Mouse (Mus musculus): ENCODE measurements around the gene Fam57a. TPM values are rescaled to one million over a fixed set of nuclear protein-coding genes. Genes with fewer than 3 reads are reported as not detected.

Gene Fam57a
- polyA plus RNA-seq, 1 experiment from 2014 or later, result 5.9 TPM

GRCm38 (mm10) chr11:76153236-76153951 lies 26.1 kb upstream of the Fam57a start:
- ChIA-PET POLR2A (no interaction called here), CTCF (no interaction called here)
- in situ Hi-C loops (cut with MboI; ENCODE audit: low pct_unique_long_range_greater_than_20kb), result no loop called here
- no peaks in the 10 kb centered on the region for H3K27me3 ChIP-seq
- no peak for TF ChIP-seq CTCF (IDR thresholded peaks at IDR 0.05)
- no peak for ATAC-seq
- DNase-seq (ENCODE audit: low read depth, low spot score), result no peak

- ATAC-seq, result no peak
- ChIA-PET CTCF (no interaction called here), POLR2A (no interaction called here)
- DNase-seq (ENCODE audit: low read depth, low spot score), result no peak
- H3K27me3 ChIP-seq, result no peaks in the 10 kb centered on the region
- in situ Hi-C loops (cut with MboI; ENCODE audit: low pct_unique_long_range_greater_than_20kb), result no loop called here
- TF ChIP-seq CTCF (IDR thresholded peaks at IDR 0.05), result no peak
Measured at GRCm38 (mm10) chr11:76154200-76154599, 25.3 kb upstream of the Fam57a start.

- no peaks in the 10 kb centered on the region for H3K27me3 ChIP-seq
- DNase-seq (ENCODE audit: low read depth, low spot score) (no peak), ATAC-seq (no peak)
- POLR2A ChIA-PET, result no interaction called here
- CTCF ChIA-PET, result interaction anchor here (1.2 to 1.9 kb wide), 2 partner anchors 22 to 125 kb away, joined by 3 to 4 read pairs; no protein-coding TSS in a partner anchor
- TF ChIP-seq CTCF (IDR thresholded peaks at IDR 0.05), result no peak
- in situ Hi-C loops (cut with MboI; ENCODE audit: low pct_unique_long_range_greater_than_20kb), result no loop called here
Measured at GRCm38 (mm10) chr11:76154861-76155260, 24.6 kb upstream of the Fam57a start.

GRCm38 (mm10) chr11:76158375-76158774 lies 21.1 kb upstream of the Fam57a start:
- no peaks in the 10 kb centered on the region for H3K27me3 ChIP-seq
- POLR2A ChIA-PET, result interaction anchor here (0.6 kb wide), 1 partner anchor 60 kb away, joined by 3 read pairs; no protein-coding TSS in a partner anchor
- CTCF ChIA-PET, result interaction anchor here (0.6 to 1.2 kb wide), 2 partner anchors 9 to 11 kb away, joined by 3 read pairs; no protein-coding TSS in a partner anchor
- no peak for DNase-seq (ENCODE audit: low read depth, low spot score)
- ATAC-seq, result no peak
- TF ChIP-seq CTCF (IDR thresholded peaks at IDR 0.05), result no peak
- in situ Hi-C loops (cut with MboI; ENCODE audit: low pct_unique_long_range_greater_than_20kb), result no loop called here

- no peaks in the 10 kb centered on the region for H3K27me3 ChIP-seq
- ChIA-PET POLR2A (no interaction called here), CTCF (no interaction called here)
- DNase-seq (ENCODE audit: low read depth, low spot score) (no peak), ATAC-seq (no peak)
- TF ChIP-seq CTCF (IDR thresholded peaks at IDR 0.05), result no peak
- in situ Hi-C loops (cut with MboI; ENCODE audit: low pct_unique_long_range_greater_than_20kb), result loop anchor here (5.0 kb wide), 1 partner anchor 378 kb away; no protein-coding TSS in a partner anchor
Measured at GRCm38 (mm10) chr11:76160251-76160650, 19.2 kb upstream of the Fam57a start.

GRCm38 (mm10) chr11:76166657-76167056 lies 12.8 kb upstream of the Fam57a start:
- no peak for DNase-seq (ENCODE audit: low read depth, low spot score)
- in situ Hi-C loops (cut with MboI; ENCODE audit: low pct_unique_long_range_greater_than_20kb), result no loop called here
- no peak for ATAC-seq
- CTCF ChIA-PET, result no interaction called here
- TF ChIP-seq CTCF (IDR thresholded peaks at IDR 0.05), result no peak
- POLR2A ChIA-PET, result no interaction called here
- H3K27me3 ChIP-seq, result no peaks in the 10 kb centered on the region

GRCm38 (mm10) chr11:76167079-76167765 lies 12.2 kb upstream of the Fam57a start:
- no peaks in the 10 kb centered on the region for H3K27me3 ChIP-seq
- POLR2A ChIA-PET, result interaction anchor here (0.7 kb wide), 1 partner anchor 107 kb away, joined by 3 read pairs; no protein-coding TSS in a partner anchor
- in situ Hi-C loops (cut with MboI; ENCODE audit: low pct_unique_long_range_greater_than_20kb), result no loop called here
- CTCF ChIA-PET, result interaction anchor here (0.7 to 0.8 kb wide), 2 partner anchors 9 to 92 kb away, joined by 3 read pairs; no protein-coding TSS in a partner anchor
- no peak for ATAC-seq
- TF ChIP-seq CTCF (IDR thresholded peaks at IDR 0.05), result peak; percentile 71
- no peak for DNase-seq (ENCODE audit: low read depth, low spot score)

- DNase-seq (ENCODE audit: low read depth, low spot score), result no peak
- no peak for ATAC-seq
- CTCF ChIA-PET, result no interaction called here
Measured at GRCm38 (mm10) chr11:76168976-76169375, 10.5 kb upstream of the Fam57a start.

GRCm38 (mm10) chr11:76170207-76170606 lies 9.3 kb upstream of the Fam57a start:
- in situ Hi-C loops (cut with MboI; ENCODE audit: low pct_unique_long_range_greater_than_20kb), result loop anchor here (5.0 kb wide), 2 partner anchors 83 to 253 kb away; no protein-coding TSS in a partner anchor
- POLR2A ChIA-PET, result no interaction called here
- no peaks in the 10 kb centered on the region for H3K27me3 ChIP-seq
- TF ChIP-seq CTCF (IDR thresholded peaks at IDR 0.05), result no peak
- CTCF ChIA-PET, result no interaction called here
- ATAC-seq, result no peak
- no peak for DNase-seq (ENCODE audit: low read depth, low spot score)

More at GRCm38 (mm10) chr11:76168976-76169375, 10.5 kb upstream of the Fam57a start:
- in situ Hi-C loops (cut with MboI; ENCODE audit: low pct_unique_long_range_greater_than_20kb), result no loop called here
- H3K27me3 ChIP-seq, result no peaks in the 10 kb centered on the region
- POLR2A ChIA-PET, result interaction anchor here (1.3 kb wide), 1 partner anchor 34 kb away, joined by 3 read pairs; no protein-coding TSS in a partner anchor
- TF ChIP-seq CTCF (IDR thresholded peaks at IDR 0.05), result no peak

- in situ Hi-C loops (cut with MboI; ENCODE audit: low pct_unique_long_range_greater_than_20kb), result no loop called here
Measured at GRCm38 (mm10) chr11:76178726-76179494, 561 bp upstream of the Fam57a start.

More at GRCm38 (mm10) chr11:76178726-76179494, 561 bp upstream of the Fam57a start:
- DNase-seq (ENCODE audit: low read depth, low spot score) (no peak), ATAC-seq (peak; percentile 73)
- H3K27me3 ChIP-seq, result no peaks in the 10 kb centered on the region
- ChIA-PET CTCF (no interaction called here), POLR2A (no interaction called here)
- no peak for TF ChIP-seq CTCF (IDR thresholded peaks at IDR 0.05)

Measured in Patski (cell line).